Mouse (Mus musculus): ENCODE measurements around the gene Zkscan2.

DNA sequence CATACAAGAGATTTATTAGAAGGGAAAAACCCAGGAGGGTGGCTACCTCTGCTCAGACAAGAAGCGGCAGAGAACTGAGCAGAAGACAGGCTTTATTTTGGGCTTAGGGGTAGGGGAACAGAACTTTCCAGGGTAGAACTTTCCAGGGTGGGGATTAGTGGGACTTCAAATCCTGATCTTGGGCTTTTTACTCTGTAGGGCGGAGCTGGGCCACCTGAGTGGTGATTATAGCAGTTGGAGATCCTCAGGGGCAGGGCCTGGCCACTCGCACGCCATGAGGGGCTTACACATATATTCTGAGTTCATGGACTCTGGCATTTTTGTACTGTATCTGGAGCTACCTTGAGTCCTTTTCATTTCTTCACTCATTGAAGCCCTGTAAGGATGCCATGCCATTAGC lies 38.9 kb downstream of the Zkscan2 start:
- TF ChIP-seq CTCF (IDR thresholded peaks at IDR 0.05; ENCODE audit: control insufficient read depth, insufficient read depth, low read length) (no peak), POLR2A (IDR thresholded peaks at IDR 0.05; ENCODE audit: borderline replicate concordance, control insufficient read depth, low read depth, low read length) (no peak)

Data from bone marrow, adult 2 months (tissue).